Mouse (Mus musculus): Measurements from ENCODE around the gene Ak2. TPM values are rescaled to one million over a fixed set of nuclear protein-coding genes. Genes with fewer than 3 reads are reported as not detected.

The Ak2 gene
- polyA plus RNA-seq, 1 experiment = 107 TPM

DNA sequence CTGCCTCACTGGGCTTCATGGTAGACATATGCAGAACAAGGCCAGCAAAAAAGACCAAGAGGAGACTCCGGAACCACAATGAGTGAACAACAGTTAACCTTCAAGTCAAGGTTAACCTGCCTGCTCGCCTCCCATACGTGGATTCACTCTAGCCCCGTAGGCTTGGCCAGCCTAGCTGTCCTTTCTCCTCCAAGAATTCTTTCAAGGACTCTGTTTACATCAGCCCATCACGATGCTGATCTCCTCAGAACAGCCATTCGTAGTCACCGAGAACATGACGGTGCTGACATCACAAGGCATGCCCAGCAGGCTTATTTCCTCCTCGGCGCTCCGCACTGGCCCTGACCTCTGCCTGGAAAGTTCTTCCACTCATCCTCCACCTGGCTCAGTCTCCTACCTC is 33.6 kb upstream of the Ak2 start:
- Histone ChIP-seq H3K4me3 (ENCODE audit: insufficient read depth, low read length) (no peak overlapping the region), H3K27ac (ENCODE audit: insufficient read depth, low read length) (peak overlapping the region; percentile 39), H3K4me1 (ENCODE audit: control insufficient read depth, insufficient read depth, low read length) (peaks cover 18% of the 10 kb centered on the region)
- TF ChIP-seq CTCF (IDR thresholded peaks at IDR 0.05; ENCODE audit: borderline replicate concordance, insufficient read depth, low read length) (no peak), POLR2A (IDR thresholded peaks at IDR 0.05; ENCODE audit: low read depth, low read length) (no peak)

DNA sequence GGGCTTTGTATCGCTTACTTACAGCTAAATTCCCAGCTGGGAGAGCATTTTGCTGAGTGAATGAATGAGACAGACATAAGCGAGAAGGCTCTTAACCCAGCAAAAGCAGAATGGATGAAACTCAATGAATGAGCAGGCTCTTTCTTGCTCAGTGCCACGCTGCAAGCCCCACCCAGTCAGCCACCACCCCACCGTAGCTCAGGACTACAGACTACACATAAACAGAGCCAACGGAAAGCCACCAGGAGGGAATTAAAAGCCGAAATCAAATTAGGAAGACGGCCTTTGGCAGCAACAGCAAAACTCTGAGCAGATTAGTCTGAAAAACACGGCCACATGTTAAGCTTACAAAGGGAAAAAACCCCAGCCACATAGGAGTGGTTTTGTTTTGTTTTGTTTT is 32.9 kb upstream of the Ak2 start:
- peaks cover 18% of the 10 kb centered on the region for H3K4me1 ChIP-seq (ENCODE audit: control insufficient read depth, insufficient read depth, low read length)
- TF ChIP-seq POLR2A (IDR thresholded peaks at IDR 0.05; ENCODE audit: low read depth, low read length) (no peak), CTCF (IDR thresholded peaks at IDR 0.05; ENCODE audit: borderline replicate concordance, insufficient read depth, low read length) (no peak)
- peak overlapping the region; percentile 16; the same call in 1 of the 2 replicates for H3K27ac ChIP-seq (ENCODE audit: insufficient read depth, low read length)
- H3K4me3 ChIP-seq (ENCODE audit: insufficient read depth, low read length) = no peak overlapping the region

DNA sequence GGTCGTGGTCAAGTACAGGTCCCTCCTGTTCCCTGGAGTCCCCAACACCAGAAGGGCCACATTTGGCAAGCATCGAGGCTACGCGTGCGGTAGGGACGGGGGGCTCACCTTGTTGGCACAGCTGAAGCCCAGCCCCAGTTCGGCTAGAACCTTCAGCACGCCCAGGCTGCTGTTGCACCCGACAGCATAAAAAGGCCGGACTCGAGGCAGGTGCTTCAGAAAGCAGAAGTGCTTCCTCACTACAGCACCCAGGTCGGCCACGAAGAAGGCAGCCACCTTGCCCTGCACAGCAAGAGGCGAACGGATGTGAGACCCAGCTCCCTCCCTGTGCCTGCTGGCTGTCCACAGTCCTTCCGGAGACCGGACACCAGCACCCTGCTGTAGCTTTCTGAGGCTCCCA is 32.1 kb upstream of the Ak2 start:
- Histone ChIP-seq H3K27ac (ENCODE audit: insufficient read depth, low read length) (no peak overlapping the region), H3K4me3 (ENCODE audit: insufficient read depth, low read length) (no peak overlapping the region), H3K4me1 (ENCODE audit: control insufficient read depth, insufficient read depth, low read length) (peaks cover 18% of the 10 kb centered on the region)
- no peak for TF ChIP-seq POLR2A (IDR thresholded peaks at IDR 0.05; ENCODE audit: low read depth, low read length)

DNA sequence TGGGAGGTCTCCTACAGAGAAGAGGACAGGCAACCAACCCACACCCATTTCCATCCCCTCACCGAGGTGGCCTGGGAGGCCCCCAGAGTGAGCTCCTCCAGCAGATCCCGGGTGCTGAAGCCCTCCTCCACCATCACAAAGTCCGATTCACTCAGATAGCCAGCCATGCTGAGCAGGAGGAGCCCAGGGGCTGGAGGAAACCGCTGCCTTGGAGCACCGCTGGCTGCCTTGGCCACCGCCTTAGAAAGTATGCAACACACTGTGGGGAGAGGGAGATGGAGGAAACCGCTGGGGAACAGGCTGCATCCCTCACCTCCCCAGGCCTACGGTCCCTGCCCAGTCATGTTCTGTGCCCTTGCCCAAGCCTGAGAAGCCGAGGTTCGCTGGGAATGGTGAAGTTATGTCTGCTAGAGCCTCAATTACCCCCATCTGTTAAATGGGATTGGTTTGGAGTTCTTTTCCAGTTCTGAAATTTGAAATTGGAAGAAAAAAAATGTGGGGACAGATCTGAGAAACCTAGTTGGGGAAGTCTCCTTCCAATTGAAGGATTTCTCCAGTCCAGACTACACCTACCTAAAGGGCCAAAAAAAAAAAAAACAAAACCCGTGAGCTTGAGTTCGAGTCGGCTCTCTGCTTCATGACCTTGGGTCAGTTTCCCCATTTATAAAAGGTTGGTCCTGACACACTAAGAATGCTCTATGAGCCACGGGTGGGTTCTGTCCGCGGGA is 30.3 kb upstream of the Ak2 start:
- Histone ChIP-seq H3K27ac (ENCODE audit: insufficient read depth, low read length) (peak overlapping the region; percentile 39; the same call in 1 of the 2 replicates), H3K4me1 (ENCODE audit: control insufficient read depth, insufficient read depth, low read length) (peaks cover 16% of the 10 kb centered on the region), H3K4me3 (ENCODE audit: insufficient read depth, low read length) (peak overlapping the region; percentile 60)
- TF ChIP-seq POLR2A (IDR thresholded peaks at IDR 0.05; ENCODE audit: low read depth, low read length) = no peak; the same call in 1 of the 2 replicates
- no peak for TF ChIP-seq CTCF (IDR thresholded peaks at IDR 0.05; ENCODE audit: borderline replicate concordance, insufficient read depth, low read length)

DNA sequence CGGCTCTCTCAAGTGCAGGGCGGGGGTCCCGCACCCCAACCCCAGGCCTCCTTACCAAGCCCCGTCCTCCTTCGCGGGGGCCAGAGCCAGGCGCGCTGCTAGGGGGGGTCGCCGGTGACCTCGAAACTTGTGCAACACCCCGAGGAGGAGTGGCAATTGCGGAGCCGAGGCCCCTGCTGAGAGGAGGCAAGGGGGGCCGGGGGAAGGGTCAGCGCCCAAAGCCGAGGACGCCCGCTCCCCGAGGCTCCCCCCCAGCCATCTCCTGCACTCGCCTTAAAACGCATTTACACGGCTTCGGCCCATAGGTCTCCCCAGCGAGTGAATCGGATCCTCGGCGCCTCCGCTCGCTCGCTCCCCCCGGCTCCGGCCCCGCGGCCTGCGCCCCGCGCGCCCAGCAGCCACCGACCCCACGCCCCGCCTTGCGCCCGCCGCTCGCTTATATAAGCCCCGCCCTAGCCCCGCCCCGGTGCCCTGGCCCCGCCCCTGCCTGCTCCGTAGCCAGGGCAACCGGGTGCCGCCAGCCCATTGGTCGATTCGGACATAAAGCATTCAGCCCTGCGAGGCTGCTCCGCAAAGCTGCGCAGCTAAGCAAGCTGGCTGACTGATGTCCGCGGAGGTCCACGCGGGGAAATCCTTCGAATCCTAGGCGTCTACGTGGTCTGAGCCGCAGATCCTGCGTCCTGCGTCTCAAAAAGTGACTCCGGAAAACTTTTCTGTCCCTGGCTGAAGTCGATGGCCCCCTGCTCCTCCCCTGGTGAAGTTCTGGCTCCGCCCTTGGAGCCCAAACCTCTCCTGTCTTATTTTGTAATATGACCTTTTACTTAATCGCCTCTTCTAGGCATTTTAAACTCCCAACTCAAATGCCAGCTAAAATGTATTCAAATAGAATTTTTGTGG is 29.5 kb upstream of the Ak2 start, which contains the start of gene Azin2:
Gene Azin2, minus strand, starts transcription at position 414 of the 897 bp plus-strand sequence.
- Histone ChIP-seq H3K27ac (ENCODE audit: insufficient read depth, low read length) (peak within 1 kb of the TSS; percentile 73), H3K4me3 (ENCODE audit: insufficient read depth, low read length) (peak within 1 kb of the TSS; percentile 60), H3K4me1 (ENCODE audit: control insufficient read depth, insufficient read depth, low read length) (peaks cover 20% of the 10 kb centered on the region)
- TF ChIP-seq CTCF (IDR thresholded peaks at IDR 0.05; ENCODE audit: borderline replicate concordance, insufficient read depth, low read length) (no peak), POLR2A (IDR thresholded peaks at IDR 0.05; ENCODE audit: low read depth, low read length) (peak; percentile 92)

DNA sequence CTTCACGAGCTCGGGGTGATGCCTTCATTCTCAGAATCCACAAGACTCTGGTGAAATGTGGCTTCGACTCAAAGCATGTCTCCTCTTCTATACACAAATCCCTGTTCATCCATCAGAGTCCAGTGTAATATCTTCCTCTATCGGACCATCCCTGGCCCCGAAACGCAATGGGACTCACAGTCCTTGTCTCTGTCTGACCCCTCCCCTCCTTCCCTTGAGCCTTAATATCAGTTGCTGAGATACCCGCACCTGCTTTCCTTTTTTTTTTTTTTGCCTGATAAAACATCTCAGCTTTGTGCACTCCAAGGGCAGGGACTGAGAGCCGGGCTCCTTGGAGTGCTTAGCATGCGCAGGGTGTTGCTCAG is 28.9 kb upstream of the Ak2 start:
- peak overlapping the region; percentile 73 for H3K27ac ChIP-seq (ENCODE audit: insufficient read depth, low read length)
- H3K4me1 ChIP-seq (ENCODE audit: control insufficient read depth, insufficient read depth, low read length) = peaks cover 18% of the 10 kb centered on the region
- TF ChIP-seq POLR2A (IDR thresholded peaks at IDR 0.05; ENCODE audit: low read depth, low read length) (no peak), CTCF (IDR thresholded peaks at IDR 0.05; ENCODE audit: borderline replicate concordance, insufficient read depth, low read length) (no peak)
- peak overlapping the region; percentile 60 for H3K4me3 ChIP-seq (ENCODE audit: insufficient read depth, low read length)

DNA sequence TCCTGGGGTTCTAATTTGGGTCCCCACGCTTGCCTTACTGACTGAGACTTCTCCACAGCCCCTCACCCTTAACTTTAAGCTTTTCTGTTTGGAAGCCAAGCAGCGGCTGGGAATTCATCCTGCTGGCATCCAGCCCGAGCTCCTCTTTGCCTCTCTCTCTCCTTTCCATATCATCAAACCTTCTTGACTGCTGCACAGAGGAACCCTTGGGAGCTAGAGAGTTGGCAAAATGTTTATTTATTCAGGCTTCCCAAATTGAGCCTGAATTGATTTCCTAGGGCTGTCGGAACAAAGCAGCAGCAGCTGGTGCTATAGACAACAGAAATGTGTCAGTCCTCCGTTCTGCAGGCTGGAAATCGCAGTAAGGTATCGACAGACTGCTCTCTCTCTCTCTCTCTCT is 25.0 kb upstream of the Ak2 start:
- Histone ChIP-seq H3K4me3 (ENCODE audit: insufficient read depth, low read length) (no peak overlapping the region), H3K27ac (ENCODE audit: insufficient read depth, low read length) (no peak overlapping the region), H3K4me1 (ENCODE audit: control insufficient read depth, insufficient read depth, low read length) (peaks cover 16% of the 10 kb centered on the region)
- no peak for TF ChIP-seq POLR2A (IDR thresholded peaks at IDR 0.05; ENCODE audit: low read depth, low read length)
- TF ChIP-seq CTCF (IDR thresholded peaks at IDR 0.05; ENCODE audit: borderline replicate concordance, insufficient read depth, low read length) = no peak

DNA sequence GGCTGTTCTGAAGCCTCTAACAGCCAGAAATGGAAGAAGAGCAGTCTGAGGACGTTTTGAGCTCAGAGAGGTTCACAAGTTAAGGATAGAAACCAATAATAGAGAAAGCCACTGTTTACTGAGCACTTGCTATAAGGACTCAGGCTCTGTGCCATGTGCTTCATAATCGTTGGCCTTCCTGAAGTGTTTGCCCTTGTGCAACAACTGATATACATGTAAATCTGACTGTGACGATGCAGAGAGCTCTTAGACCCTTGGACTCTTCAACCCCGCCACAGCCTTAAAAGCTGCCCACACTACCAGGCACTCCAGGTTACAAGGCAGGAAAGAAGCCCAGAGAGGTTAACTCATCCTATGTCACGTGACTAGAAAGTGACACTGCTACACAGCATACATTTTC is 22.7 kb upstream of the Ak2 start:
- no peak for TF ChIP-seq POLR2A (IDR thresholded peaks at IDR 0.05; ENCODE audit: low read depth, low read length)
- TF ChIP-seq CTCF (IDR thresholded peaks at IDR 0.05; ENCODE audit: borderline replicate concordance, insufficient read depth, low read length) = no peak
- H3K27ac ChIP-seq (ENCODE audit: insufficient read depth, low read length) = peak overlapping the region; percentile 76
- peaks cover 16% of the 10 kb centered on the region for H3K4me1 ChIP-seq (ENCODE audit: control insufficient read depth, insufficient read depth, low read length)

DNA sequence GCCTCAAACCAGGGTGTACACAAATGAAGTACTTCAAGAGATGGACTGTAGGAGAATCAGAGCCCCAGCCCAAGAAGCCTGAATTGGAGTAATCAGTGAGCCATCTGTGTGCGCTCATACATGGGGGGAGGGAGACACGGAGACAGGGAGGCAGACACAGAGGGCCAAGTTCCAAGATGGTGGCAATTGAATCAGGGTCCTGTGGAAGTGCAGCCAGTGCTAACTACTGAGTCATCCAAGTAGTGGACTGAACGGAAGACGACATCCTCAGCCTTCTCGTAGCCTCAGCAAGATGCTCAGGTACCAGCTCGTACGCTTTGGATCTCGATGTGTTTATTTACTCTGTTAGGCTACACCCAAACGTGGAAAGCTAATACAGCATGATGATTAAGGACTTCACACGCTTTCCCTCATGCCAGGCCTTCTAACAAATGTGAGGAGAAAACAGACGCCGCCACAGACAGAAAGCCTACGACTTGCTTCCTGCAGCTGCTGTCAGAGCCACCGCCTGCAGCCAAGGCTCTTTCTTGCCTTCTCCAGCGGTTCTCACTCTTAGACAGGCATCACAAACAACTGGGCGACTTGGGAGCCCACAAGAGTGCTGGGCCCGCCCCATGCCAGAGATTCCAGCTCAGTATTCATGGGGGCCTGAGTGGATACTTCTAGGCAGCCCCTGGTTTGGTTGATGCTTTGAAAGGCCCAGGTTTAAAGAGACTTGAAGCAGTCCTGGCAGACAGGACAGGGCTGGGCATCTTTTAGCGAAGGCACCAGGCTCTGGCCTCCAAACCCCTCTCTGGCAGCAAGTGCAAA is 21.9 kb upstream of the Ak2 start:
- peak overlapping the region; percentile 76 for H3K27ac ChIP-seq (ENCODE audit: insufficient read depth, low read length)

More for the DNA sequence above, 22.7 kb upstream of the Ak2 start:
- no peak overlapping the region for H3K4me3 ChIP-seq (ENCODE audit: insufficient read depth, low read length)

More for the DNA sequence above, 21.9 kb upstream of the Ak2 start:
- Histone ChIP-seq H3K4me1 (ENCODE audit: control insufficient read depth, insufficient read depth, low read length) (peaks cover 16% of the 10 kb centered on the region), H3K4me3 (ENCODE audit: insufficient read depth, low read length) (no peak overlapping the region)
- TF ChIP-seq POLR2A (IDR thresholded peaks at IDR 0.05; ENCODE audit: low read depth, low read length) (no peak), CTCF (IDR thresholded peaks at IDR 0.05; ENCODE audit: borderline replicate concordance, insufficient read depth, low read length) (no peak)
